Mouse (Mus musculus) lung, adult 18-20 months (tissue): ENCODE measurements around the gene Hist1h4c.
"Not testable (repeated sequence)": the region's sequence is repeated elsewhere in the genome, so short reads cannot be mapped to it uniquely, and the experiment has no call there.

Experiments
- DNase-seq, 2 experiments: peaks; one replicate each; pipeline ENCODE4 v3.0.0; 2022; ENCODE audit warnings: mixed read lengths in 2 of 2

The Hist1h4c gene

DNA sequence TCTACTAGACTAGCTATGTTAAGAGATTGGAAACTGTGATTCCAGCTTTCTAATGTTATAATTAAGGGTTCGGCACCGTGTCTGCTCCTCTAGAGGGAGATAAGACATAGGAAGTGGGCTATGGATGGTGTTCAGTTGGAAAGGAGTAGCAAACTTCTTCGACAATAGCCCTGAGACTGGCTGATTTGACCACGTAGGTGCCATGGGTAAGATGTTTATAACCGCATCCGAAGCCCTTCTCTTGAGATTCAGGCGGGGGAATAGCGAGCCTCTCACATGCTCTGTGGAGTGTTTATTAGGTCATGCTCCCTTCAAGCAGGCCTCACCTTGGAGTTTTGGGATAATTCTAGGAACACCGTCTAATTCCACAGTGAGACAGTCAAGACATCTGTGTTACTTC, 3.3 kb downstream of the Hist1h4c start:
- no peak for DNase-seq

DNA sequence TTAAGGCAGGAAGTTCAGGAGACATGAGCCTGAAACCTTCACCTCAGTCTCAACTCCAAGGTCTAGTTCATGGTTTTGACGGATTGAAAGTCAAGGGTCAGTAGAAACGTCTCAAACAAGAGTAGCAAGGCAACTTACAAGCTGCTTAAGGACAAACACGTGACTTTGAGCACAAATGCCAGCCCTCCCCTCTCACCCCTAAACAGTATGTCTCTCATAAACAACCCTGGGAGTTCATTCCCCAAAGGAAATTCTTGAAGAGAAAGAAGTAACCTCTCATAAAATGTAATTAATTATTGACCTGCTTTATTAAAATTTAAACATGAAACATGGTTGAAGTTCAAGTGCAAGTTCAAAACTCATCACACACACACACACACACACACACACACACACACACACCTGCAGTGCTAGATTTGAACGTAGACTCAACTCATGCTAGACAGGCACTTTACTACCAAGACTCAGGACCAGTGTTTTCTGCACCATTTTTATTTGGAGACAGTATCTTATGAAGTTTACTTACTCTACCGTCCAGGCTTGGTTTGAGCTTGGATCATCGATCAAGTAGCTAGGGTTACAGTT, 4.3 kb downstream of the Hist1h4c start:
- DNase-seq, result no peak

GRCm38 (mm10) chr13:23689459-23689858, 8.8 kb downstream of the Hist1h4c start:
- no peak for DNase-seq

GRCm38 (mm10) chr13:23688956-23689355, 9.3 kb downstream of the Hist1h4c start:
- DNase-seq, result no peak

- no peak for DNase-seq
These were observed 10.3 kb downstream of the Hist1h4c start for GRCm38 (mm10) chr13:23687907-23688306.

GRCm38 (mm10) chr13:23687181-23687580, 11.1 kb downstream of the Hist1h4c start:
- no peak for DNase-seq

GRCm38 (mm10) chr13:23685966-23686365, 12.3 kb downstream of the Hist1h4c start:
- DNase-seq, result no peak

GRCm38 (mm10) chr13:23685121-23685861, 13.0 kb downstream of the Hist1h4c start:
- DNase-seq, result peak in 1 of 2 experiments; percentile 50

DNA sequence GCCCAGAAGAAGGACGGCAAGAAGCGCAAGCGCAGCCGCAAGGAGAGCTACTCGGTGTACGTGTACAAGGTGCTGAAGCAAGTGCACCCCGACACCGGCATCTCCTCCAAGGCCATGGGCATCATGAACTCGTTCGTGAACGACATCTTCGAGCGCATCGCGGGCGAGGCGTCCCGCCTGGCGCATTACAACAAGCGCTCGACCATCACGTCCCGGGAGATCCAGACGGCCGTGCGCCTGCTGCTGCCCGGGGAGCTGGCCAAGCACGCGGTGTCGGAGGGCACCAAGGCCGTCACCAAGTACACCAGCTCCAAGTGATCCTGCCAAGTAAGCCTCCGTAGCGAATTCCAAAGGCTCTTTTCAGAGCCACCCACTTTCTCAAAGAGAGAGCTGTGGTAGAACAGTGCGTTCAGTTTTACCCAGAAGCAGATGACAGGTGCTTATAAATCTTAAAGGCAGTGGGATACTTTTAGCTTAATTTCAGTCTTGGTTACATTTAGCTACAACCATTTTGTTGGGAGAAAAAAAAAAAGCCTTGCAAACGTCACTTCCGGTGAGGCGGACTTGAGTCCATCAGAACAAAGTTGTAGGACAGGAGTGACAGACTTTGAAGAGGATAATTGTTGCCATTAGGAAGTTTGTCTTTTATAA, 13.8 kb downstream of the Hist1h4c start:
- peak; percentile 31 to 69 for DNase-seq

- peak; percentile 86 to 89 for DNase-seq
These were observed 14.4 kb downstream of the Hist1h4c start, which contains the start of the genes Hist1h2ac and Hist1h2bc for GRCm38 (mm10) chr13:23683755-23684281. Gene Hist1h2ac, minus strand, starts transcription at chr13:23683948. Gene Hist1h2bc, plus strand, starts transcription at chr13:23684199.

DNA sequence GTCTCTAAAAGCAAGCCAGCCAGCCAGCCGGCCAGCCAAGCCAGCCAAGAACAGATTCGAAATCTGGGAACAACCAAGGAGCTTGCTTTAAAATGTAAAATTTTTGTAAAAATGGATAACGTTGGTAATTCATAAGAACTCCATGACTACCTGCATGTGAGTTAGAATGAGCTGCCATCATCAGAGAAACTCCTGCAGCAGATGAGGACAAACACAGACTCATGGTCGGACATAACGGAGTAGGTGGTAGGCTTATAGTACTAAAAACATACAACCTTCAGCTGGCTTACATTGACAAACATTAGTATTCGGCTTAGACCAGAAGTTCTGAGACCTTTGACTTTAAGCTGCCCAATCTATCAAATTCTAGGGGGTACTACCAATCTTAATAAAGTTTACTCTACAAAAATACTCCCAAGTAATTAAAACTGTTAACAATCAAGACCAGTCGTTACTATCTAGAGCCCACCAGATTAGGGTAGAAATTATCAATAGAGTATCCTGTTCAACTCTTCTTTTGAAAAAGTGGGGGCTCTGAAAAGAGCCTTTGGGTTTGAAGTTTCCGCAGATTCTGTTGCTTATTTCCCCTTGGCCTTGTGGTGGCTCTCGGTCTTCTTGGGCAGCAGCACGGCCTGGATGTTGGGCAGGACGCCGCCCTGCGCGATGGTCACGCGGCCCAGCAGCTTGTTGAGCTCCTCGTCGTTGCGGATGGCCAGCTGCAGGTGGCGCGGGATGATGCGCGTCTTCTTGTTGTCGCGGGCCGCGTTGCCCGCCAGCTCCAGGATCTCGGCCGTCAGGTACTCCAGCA, 15.1 kb downstream of the Hist1h4c start:
- not testable (repeated sequence) for DNase-seq

GRCm38 (mm10) chr13:23682623-23682946, 15.7 kb downstream of the Hist1h4c start:
- no peak for DNase-seq

DNA sequence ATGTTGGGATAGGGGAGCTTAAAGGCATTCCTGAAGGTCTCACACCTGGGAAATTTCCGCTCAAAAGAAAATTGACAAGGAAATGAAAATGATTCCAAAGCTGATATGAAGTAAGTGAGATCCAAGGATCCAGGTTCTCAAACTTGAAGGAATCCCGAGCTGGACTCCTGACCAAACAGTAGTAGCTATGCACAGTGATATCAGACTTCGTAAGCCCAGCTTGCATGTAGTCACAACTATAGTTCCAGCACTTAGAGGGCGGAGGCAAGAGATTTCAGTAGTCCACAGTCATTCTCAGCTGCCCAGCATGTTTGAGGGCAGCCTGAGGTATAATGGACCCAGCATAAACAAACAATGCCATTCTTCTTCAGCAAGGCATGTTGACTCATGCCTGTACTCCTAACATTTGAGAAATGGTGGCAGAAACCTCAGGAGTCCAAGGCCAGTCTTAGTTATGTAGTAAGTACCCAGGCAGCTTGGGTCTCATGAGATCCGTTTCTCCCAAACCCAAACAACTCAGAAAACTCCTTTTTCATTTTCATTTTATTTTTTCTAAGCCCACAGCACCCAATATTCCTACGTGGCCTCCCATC, 16.2 kb downstream of the Hist1h4c start:
- no peak for DNase-seq

GRCm38 (mm10) chr13:23662536-23662935, 35.7 kb downstream of the Hist1h4c start:
- no peak for DNase-seq

GRCm38 (mm10) chr13:23659636-23660366, 38.5 kb downstream of the Hist1h4c start:
- DNase-seq, result no peak
